Mouse (Mus musculus): ENCODE results near the gene Zfp189. TPM values are rescaled to one million over a fixed set of nuclear protein-coding genes. Genes with fewer than 3 reads are reported as not detected.
"Not testable (repeated sequence)": the region's sequence is repeated elsewhere in the genome, so short reads cannot be mapped to it uniquely, and the experiment has no call there.

Gene Zfp189
- polyA plus RNA-seq, 1 experiment: 0.18 TPM

- WGBS: 22% methylated on average over 3 of the region's 3 CpGs
- Histone ChIP-seq H3K4me3 (ENCODE audit: low read depth, low read length) (peak overlapping the region; percentile 69; the same call in 1 of the 2 replicates), H3K36me3 (ENCODE audit: control insufficient read depth, insufficient read depth, low read length) (peaks cover 4% of the 10 kb centered on the region; the same call in 1 of the 2 replicates), H3K27ac (ENCODE audit: insufficient read depth, low read depth, low read length) (peak overlapping the region; percentile 85), H3K4me1 (ENCODE audit: control insufficient read depth, insufficient read depth, insufficient read length, low read length) (peaks cover 16% of the 10 kb centered on the region), H3K27me3 (ENCODE audit: control insufficient read depth, insufficient read depth, low read length) (no peaks in the 10 kb centered on the region)
- TF ChIP-seq POLR2A (IDR thresholded peaks at IDR 0.05; ENCODE audit: low read depth, low read length) (no peak), CTCF (IDR thresholded peaks at IDR 0.05; ENCODE audit: extremely low read depth, insufficient read length, insufficient replicate concordance, low read depth, low read length) (no peak)
Measured at GRCm38 (mm10) chr4:49480896-49481295, 40.1 kb upstream of the Zfp189 start.

GRCm38 (mm10) chr4:49485442-49485841 is 35.5 kb upstream of the Zfp189 start:
- no peaks in the 10 kb centered on the region for H3K36me3 ChIP-seq (ENCODE audit: control insufficient read depth, insufficient read depth, low read length)
- H3K4me1 ChIP-seq (ENCODE audit: control insufficient read depth, insufficient read depth, insufficient read length, low read length): peaks cover 16% of the 10 kb centered on the region
- peak overlapping the region; percentile 66 for H3K27ac ChIP-seq (ENCODE audit: insufficient read depth, low read depth, low read length)
- TF ChIP-seq CTCF (IDR thresholded peaks at IDR 0.05; ENCODE audit: extremely low read depth, insufficient read length, insufficient replicate concordance, low read depth, low read length) (no peak), POLR2A (IDR thresholded peaks at IDR 0.05; ENCODE audit: low read depth, low read length) (no peak)
- H3K4me3 ChIP-seq (ENCODE audit: low read depth, low read length): no peak overlapping the region
- H3K27me3 ChIP-seq (ENCODE audit: control insufficient read depth, insufficient read depth, low read length): no peaks in the 10 kb centered on the region

- not testable (repeated sequence) for H3K36me3 ChIP-seq (ENCODE audit: control insufficient read depth, insufficient read depth, low read length); H3K27me3 ChIP-seq (ENCODE audit: control insufficient read depth, insufficient read depth, low read length); H3K4me3 ChIP-seq (ENCODE audit: low read depth, low read length)
- 32% methylated on average over 3 of the region's 3 CpGs for WGBS
- Histone ChIP-seq H3K4me1 (ENCODE audit: control insufficient read depth, insufficient read depth, insufficient read length, low read length) (peaks cover 14% of the 10 kb centered on the region), H3K27ac (ENCODE audit: insufficient read depth, low read depth, low read length) (peak overlapping the region; percentile 66)
Measured at GRCm38 (mm10) chr4:49485934-49486650, 34.9 kb upstream of the Zfp189 start.

GRCm38 (mm10) chr4:49503563-49503962 is 17.4 kb upstream of the Zfp189 start:
- Histone ChIP-seq H3K36me3 (ENCODE audit: control insufficient read depth, insufficient read depth, low read length) (no peaks in the 10 kb centered on the region), H3K27ac (ENCODE audit: insufficient read depth, low read depth, low read length) (no peak overlapping the region), H3K4me3 (ENCODE audit: low read depth, low read length) (no peak overlapping the region), H3K4me1 (ENCODE audit: control insufficient read depth, insufficient read depth, insufficient read length, low read length) (peaks cover 4% of the 10 kb centered on the region; the same call in 1 of the 2 replicates), H3K27me3 (ENCODE audit: control insufficient read depth, insufficient read depth, low read length) (no peaks in the 10 kb centered on the region)
- no peak for TF ChIP-seq POLR2A (IDR thresholded peaks at IDR 0.05; ENCODE audit: low read depth, low read length)
- WGBS: 63% methylated on average over 1 of the region's 1 CpGs

GRCm38 (mm10) chr4:49506386-49506785 is 14.6 kb upstream of the Zfp189 start, which contains the start of gene Baat:
Gene Baat (minus strand): TSS chr4:49506557.
- Histone ChIP-seq H3K36me3 (ENCODE audit: control insufficient read depth, insufficient read depth, low read length) (no peaks in the 10 kb centered on the region), H3K27ac (ENCODE audit: insufficient read depth, low read depth, low read length) (peak within 1 kb of the TSS; percentile 75), H3K27me3 (ENCODE audit: control insufficient read depth, insufficient read depth, low read length) (no peaks in the 10 kb centered on the region), H3K4me3 (ENCODE audit: low read depth, low read length) (peak within 1 kb of the TSS; percentile 17; the same call in 1 of the 2 replicates), H3K4me1 (ENCODE audit: control insufficient read depth, insufficient read depth, insufficient read length, low read length) (peaks cover 4% of the 10 kb centered on the region; the same call in 1 of the 2 replicates)
- 28% methylated on average over 3 of the region's 3 CpGs for WGBS
- TF ChIP-seq POLR2A (IDR thresholded peaks at IDR 0.05; ENCODE audit: low read depth, low read length) (no peak), CTCF (IDR thresholded peaks at IDR 0.05; ENCODE audit: extremely low read depth, insufficient read length, insufficient replicate concordance, low read depth, low read length) (no peak)

- H3K4me3 ChIP-seq (ENCODE audit: low read depth, low read length): no peak overlapping the region
- no peaks in the 10 kb centered on the region for H3K27me3 ChIP-seq (ENCODE audit: control insufficient read depth, insufficient read depth, low read length)
- H3K4me1 ChIP-seq (ENCODE audit: control insufficient read depth, insufficient read depth, insufficient read length, low read length): peaks cover 4% of the 10 kb centered on the region; the same call in 1 of the 2 replicates
- TF ChIP-seq POLR2A (IDR thresholded peaks at IDR 0.05; ENCODE audit: low read depth, low read length): no peak
- TF ChIP-seq CTCF (IDR thresholded peaks at IDR 0.05; ENCODE audit: extremely low read depth, insufficient read length, insufficient replicate concordance, low read depth, low read length): no peak
- no peak overlapping the region for H3K27ac ChIP-seq (ENCODE audit: insufficient read depth, low read depth, low read length)
- H3K36me3 ChIP-seq (ENCODE audit: control insufficient read depth, insufficient read depth, low read length): peaks cover 15% of the 10 kb centered on the region
- 91% methylated on average over 2 of the region's 2 CpGs for WGBS
Measured at GRCm38 (mm10) chr4:49509183-49509582, 11.8 kb upstream of the Zfp189 start.

GRCm38 (mm10) chr4:49510236-49510835 is 10.6 kb upstream of the Zfp189 start:
- not testable (repeated sequence) for H3K27me3 ChIP-seq (ENCODE audit: control insufficient read depth, insufficient read depth, low read length); H3K4me1 ChIP-seq (ENCODE audit: control insufficient read depth, insufficient read depth, insufficient read length, low read length); H3K27ac ChIP-seq (ENCODE audit: insufficient read depth, low read depth, low read length); H3K4me3 ChIP-seq (ENCODE audit: low read depth, low read length)
- peaks cover 19% of the 10 kb centered on the region for H3K36me3 ChIP-seq (ENCODE audit: control insufficient read depth, insufficient read depth, low read length)
- WGBS: 51% methylated on average over 1 of the region's 1 CpGs
